Mouse (Mus musculus): ENCODE measurements around the gene Cc2d1a. TPM values are rescaled to one million over a fixed set of nuclear protein-coding genes. Genes with fewer than 3 reads are reported as not detected.

The Cc2d1a gene
- total and polyA plus RNA-seq, 2 experiments from 2014 or later: 48.4 to 70.1 TPM

- Histone ChIP-seq H3K36me3 (ENCODE audit: insufficient read depth) (peaks cover 4% of the 10 kb centered on the region), H3K27ac (ENCODE audit: low read depth, low read length) (no peak overlapping the region), H3K4me1 (ENCODE audit: insufficient read depth) (no peaks in the 10 kb centered on the region), H3K27me3 (ENCODE audit: insufficient read depth, low read length) (no peaks in the 10 kb centered on the region), H3K9ac (no peak overlapping the region), H3K9me3 (ENCODE audit: low read length) (no peaks in the 10 kb centered on the region), H3K4me2 (ENCODE audit: low read depth) (no peak overlapping the region), H3K4me3 (ENCODE audit: low read depth, low read length) (no peak overlapping the region)
- ATAC-seq (no peak), DNase-seq (no peak)
- no peak for TF ChIP-seq CTCF (IDR thresholded peaks at IDR 0.05; ENCODE audit: low read depth)
- 79% methylated on average over 17 of the region's 17 CpGs for WGBS
Observed at GRCm38 (mm10) chr8:84127202-84127901, 20.4 kb downstream of the Cc2d1a start.

GRCm38 (mm10) chr8:84126742-84127141 lies 21.0 kb downstream of the Cc2d1a start:
- ATAC-seq (no peak), DNase-seq (no peak)
- Histone ChIP-seq H3K4me3 (ENCODE audit: low read depth, low read length) (no peak overlapping the region), H3K27ac (ENCODE audit: low read depth, low read length) (no peak overlapping the region), H3K4me1 (ENCODE audit: insufficient read depth) (no peaks in the 10 kb centered on the region), H3K36me3 (ENCODE audit: insufficient read depth) (no peaks in the 10 kb centered on the region; the same call in 1 of the 2 replicates), H3K9me3 (ENCODE audit: low read length) (no peaks in the 10 kb centered on the region), H3K4me2 (ENCODE audit: low read depth) (no peak overlapping the region), H3K9ac (no peak overlapping the region), H3K27me3 (ENCODE audit: insufficient read depth, low read length) (no peaks in the 10 kb centered on the region)
- WGBS: 71% methylated on average over 2 of the region's 2 CpGs
- TF ChIP-seq CTCF (IDR thresholded peaks at IDR 0.05; ENCODE audit: low read depth): no peak

DNA sequence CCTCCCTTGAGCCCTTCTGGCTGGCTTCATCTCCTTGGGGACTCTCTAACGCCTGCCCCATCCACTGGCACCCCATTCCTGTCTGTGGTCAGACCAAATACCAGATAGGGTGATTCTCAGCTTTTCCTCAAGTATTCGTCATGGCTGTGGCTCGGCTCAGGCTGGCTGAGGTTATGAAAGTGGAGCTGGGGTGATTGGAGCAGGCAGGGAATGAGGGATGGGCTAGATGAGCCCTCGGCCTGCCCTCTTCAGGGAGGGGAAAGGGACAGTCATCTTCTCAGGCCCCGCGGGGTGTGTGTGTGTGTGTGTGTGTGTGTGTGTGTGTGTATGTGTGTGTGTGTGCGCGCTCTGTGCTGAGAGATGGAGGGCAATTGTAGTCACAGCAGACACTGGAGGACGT lies 22.1 kb downstream of the Cc2d1a start, which contains the start of gene Podnl1:
Podnl1 (plus strand) TSS at position 334 of the 400 bp plus-strand sequence.
- no peaks in the 10 kb centered on the region for H3K27me3 ChIP-seq (ENCODE audit: insufficient read depth, low read length)
- TF ChIP-seq CTCF (IDR thresholded peaks at IDR 0.05; ENCODE audit: low read depth): no peak
- no peak within 1 kb of the TSS for H3K4me3 ChIP-seq (ENCODE audit: low read depth, low read length)
- 64% methylated on average over 9 of the region's 9 CpGs for WGBS
- no peak within 1 kb of the TSS for H3K4me2 ChIP-seq (ENCODE audit: low read depth)
- H3K4me1 ChIP-seq (ENCODE audit: insufficient read depth): no peaks in the 10 kb centered on the region
- H3K36me3 ChIP-seq (ENCODE audit: insufficient read depth): no peaks in the 10 kb centered on the region
- ATAC-seq (peak; percentile 38; the same call in 1 of the 2 replicates), DNase-seq (no peak)
- H3K9me3 ChIP-seq (ENCODE audit: low read length): no peaks in the 10 kb centered on the region
- no peak within 1 kb of the TSS for H3K27ac ChIP-seq (ENCODE audit: low read depth, low read length)
- no peak within 1 kb of the TSS for H3K9ac ChIP-seq

DNA sequence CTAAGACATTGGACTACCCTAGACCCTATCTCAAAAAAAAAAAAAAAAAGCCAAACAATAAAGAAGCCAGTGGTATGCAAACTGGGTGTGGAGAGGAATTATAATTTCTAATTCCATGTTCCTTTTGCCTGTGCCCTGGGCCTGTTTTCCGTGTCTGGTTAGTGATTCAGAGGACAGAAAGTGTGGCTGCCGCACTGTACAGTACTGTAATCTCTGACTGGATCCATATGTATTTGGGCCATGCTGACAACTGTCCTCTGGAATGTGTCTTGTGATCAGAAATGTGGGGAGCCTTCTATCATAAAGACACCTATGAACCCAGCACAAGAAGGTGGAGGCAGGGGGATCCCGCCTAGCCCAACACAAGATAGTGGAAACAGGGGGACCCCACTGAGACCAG lies 25.6 kb downstream of the Cc2d1a start:
- H3K4me1 ChIP-seq (ENCODE audit: insufficient read depth): no peaks in the 10 kb centered on the region
- no peak for TF ChIP-seq CTCF (IDR thresholded peaks at IDR 0.05; ENCODE audit: low read depth)
- no peak overlapping the region for H3K4me2 ChIP-seq (ENCODE audit: low read depth)
- H3K36me3 ChIP-seq (ENCODE audit: insufficient read depth): no peaks in the 10 kb centered on the region
- ATAC-seq: no peak
- no peak overlapping the region for H3K4me3 ChIP-seq (ENCODE audit: low read depth, low read length)
- H3K27me3 ChIP-seq (ENCODE audit: insufficient read depth, low read length): no peaks in the 10 kb centered on the region
- 84% methylated on average over 3 of the region's 3 CpGs for WGBS
- H3K9me3 ChIP-seq (ENCODE audit: low read length): no peaks in the 10 kb centered on the region
- no peak for DNase-seq
- no peak overlapping the region for H3K9ac ChIP-seq
- no peak overlapping the region for H3K27ac ChIP-seq (ENCODE audit: low read depth, low read length)

- Histone ChIP-seq H3K9ac (no peak overlapping the region), H3K4me3 (ENCODE audit: low read depth, low read length) (no peak overlapping the region), H3K4me1 (ENCODE audit: insufficient read depth) (no peaks in the 10 kb centered on the region), H3K36me3 (ENCODE audit: insufficient read depth) (no peaks in the 10 kb centered on the region), H3K27me3 (ENCODE audit: insufficient read depth, low read length) (no peaks in the 10 kb centered on the region), H3K27ac (ENCODE audit: low read depth, low read length) (no peak overlapping the region), H3K4me2 (ENCODE audit: low read depth) (no peak overlapping the region), H3K9me3 (ENCODE audit: low read length) (no peaks in the 10 kb centered on the region)
- ATAC-seq (no peak), DNase-seq (no peak)
- TF ChIP-seq CTCF (IDR thresholded peaks at IDR 0.05; ENCODE audit: low read depth): no peak
- 85% methylated on average over 6 of the region's 6 CpGs for WGBS
Observed at GRCm38 (mm10) chr8:84115646-84116045, 32.1 kb downstream of the Cc2d1a start.

- ATAC-seq (no peak), DNase-seq (no peak)
- Histone ChIP-seq H3K36me3 (ENCODE audit: insufficient read depth) (peaks cover 11% of the 10 kb centered on the region), H3K27ac (ENCODE audit: low read depth, low read length) (no peak overlapping the region), H3K9ac (no peak overlapping the region), H3K9me3 (ENCODE audit: low read length) (no peaks in the 10 kb centered on the region), H3K4me1 (ENCODE audit: insufficient read depth) (peaks cover 9% of the 10 kb centered on the region; the same call in 1 of the 2 replicates), H3K4me2 (ENCODE audit: low read depth) (no peak overlapping the region), H3K4me3 (ENCODE audit: low read depth, low read length) (no peak overlapping the region), H3K27me3 (ENCODE audit: insufficient read depth, low read length) (no peaks in the 10 kb centered on the region)
- whole genome bisulfite sequencing: 92% methylated on average over 6 of the region's 6 CpGs
- TF ChIP-seq CTCF (IDR thresholded peaks at IDR 0.05; ENCODE audit: low read depth): no peak
Observed at GRCm38 (mm10) chr8:84106216-84107040, 41.3 kb downstream of the Cc2d1a start.

DNA sequence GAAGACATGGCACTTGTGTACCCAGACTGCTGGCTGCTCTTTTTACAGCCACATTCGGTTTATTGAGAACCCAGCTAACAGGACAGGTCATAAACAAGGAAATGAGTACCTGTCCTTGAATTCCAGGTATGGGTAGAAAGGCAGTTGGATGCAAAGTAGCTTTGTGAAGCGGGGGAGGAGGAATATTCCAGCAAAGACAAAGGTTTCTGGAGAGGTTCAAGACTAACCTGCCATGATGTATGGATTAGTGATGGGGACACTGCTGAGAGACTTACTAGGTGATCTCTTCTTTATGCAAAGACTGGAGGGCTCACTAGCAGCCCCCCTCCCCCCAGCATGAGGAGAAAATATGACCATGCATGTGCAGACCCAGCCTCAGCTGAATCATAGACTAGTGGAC lies 42.1 kb downstream of the Cc2d1a start:
- H3K4me2 ChIP-seq (ENCODE audit: low read depth): 0 out of 2 replicates have a peak overlapping the region, but pooled peaks have one; percentile 49
- peak overlapping the region; percentile 84 for H3K27ac ChIP-seq (ENCODE audit: low read depth, low read length)
- ATAC-seq (no peak), DNase-seq (no peak)
- H3K36me3 ChIP-seq (ENCODE audit: insufficient read depth): peaks cover 12% of the 10 kb centered on the region
- peak overlapping the region; percentile 54 for H3K9ac ChIP-seq
- WGBS: 83% methylated on average over 2 of the region's 2 CpGs
- no peak for TF ChIP-seq CTCF (IDR thresholded peaks at IDR 0.05; ENCODE audit: low read depth)
- no peaks in the 10 kb centered on the region for H3K27me3 ChIP-seq (ENCODE audit: insufficient read depth, low read length)
- no peaks in the 10 kb centered on the region for H3K9me3 ChIP-seq (ENCODE audit: low read length)
- H3K4me1 ChIP-seq (ENCODE audit: insufficient read depth): peaks cover 9% of the 10 kb centered on the region; the same call in 1 of the 2 replicates
- no peak overlapping the region for H3K4me3 ChIP-seq (ENCODE audit: low read depth, low read length)
